Mouse (Mus musculus): ENCODE measurements at regions not wholly inside any gene's neighbourhood (a gene's known extent, or its start where the extent isn't known, plus 50 kb on each side); places are given as distances from the start of the nearest gene placed in this dataset.

DNA sequence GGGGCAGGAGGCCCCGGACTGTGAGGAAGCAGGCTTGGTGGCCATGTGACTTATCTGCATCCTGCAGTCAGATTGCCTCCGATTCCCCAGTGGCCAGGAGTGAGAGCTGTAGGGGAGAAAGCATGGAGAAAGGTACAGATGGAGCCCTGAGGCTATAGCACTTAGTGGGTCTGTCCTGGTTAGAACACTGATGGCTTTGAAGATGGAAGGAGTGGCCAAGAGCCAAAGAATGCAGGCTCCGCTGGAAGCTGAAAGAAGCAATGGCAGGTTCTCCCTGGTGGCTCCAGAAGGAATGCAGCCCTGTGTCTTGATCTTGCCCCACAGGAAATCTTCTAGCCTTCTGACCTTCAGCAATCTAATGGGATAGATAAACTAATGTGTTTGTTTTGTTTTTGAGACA, 926.3 kb downstream of the 4930447A16Rik start:
- Histone ChIP-seq H3K9ac (ENCODE audit: low read length) (no peak overlapping the region), H3K4me2 (ENCODE audit: low read depth, low read length) (no peak overlapping the region), H3K36me3 (ENCODE audit: control insufficient read depth, insufficient read depth, low read length) (no peaks in the 10 kb centered on the region), H3K27me3 (ENCODE audit: control insufficient read depth, insufficient read depth, low read depth, low read length) (no peaks in the 10 kb centered on the region), H3K27ac (ENCODE audit: low read length) (no peak overlapping the region), H3K4me3 (ENCODE audit: low read length) (no peak overlapping the region), H3K4me1 (replicated peaks; ENCODE audit: control insufficient read depth, insufficient read depth, low read length) (no peaks in the 10 kb centered on the region), H3K9me3 (ENCODE audit: control insufficient read depth, low read length) (peaks cover 3% of the 10 kb centered on the region; the same call in 1 of the 2 replicates)
- 70% methylated on average over 3 of the region's 3 CpGs for WGBS
- no peak for ATAC-seq (ENCODE audit: low read depth)

DNA sequence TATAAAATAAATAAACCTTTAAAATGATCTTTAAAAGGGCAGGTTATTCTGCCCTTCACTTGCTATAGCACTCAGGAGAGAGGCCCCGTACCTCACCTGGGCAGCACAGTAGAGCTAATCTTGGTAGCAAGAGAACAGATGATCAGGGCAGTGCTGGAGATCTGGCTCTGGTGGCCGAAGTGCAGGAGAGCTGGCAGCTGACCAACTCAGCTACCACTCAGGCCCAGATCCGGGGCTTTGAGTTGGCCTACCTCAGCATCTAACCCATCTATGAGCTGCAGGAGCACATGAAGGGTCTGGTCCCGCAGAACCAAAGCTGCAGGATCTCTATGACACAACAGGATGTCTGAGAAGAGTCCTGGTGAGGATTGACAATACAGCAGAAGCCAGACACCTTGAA, 928.0 kb downstream of the 4930447A16Rik start:
- no peak overlapping the region for H3K4me2 ChIP-seq (ENCODE audit: low read depth, low read length)
- H3K4me1 ChIP-seq (replicated peaks; ENCODE audit: control insufficient read depth, insufficient read depth, low read length), result no peaks in the 10 kb centered on the region
- no peak overlapping the region for H3K9ac ChIP-seq (ENCODE audit: low read length)
- no peaks in the 10 kb centered on the region for H3K36me3 ChIP-seq (ENCODE audit: control insufficient read depth, insufficient read depth, low read length)
- peaks cover 3% of the 10 kb centered on the region; the same call in 1 of the 2 replicates for H3K9me3 ChIP-seq (ENCODE audit: control insufficient read depth, low read length)
- WGBS, result 69% methylated on average over 4 of the region's 4 CpGs
- no peak for ATAC-seq (ENCODE audit: low read depth)
- H3K27ac ChIP-seq (ENCODE audit: low read length), result no peak overlapping the region
- H3K27me3 ChIP-seq (ENCODE audit: control insufficient read depth, insufficient read depth, low read depth, low read length), result no peaks in the 10 kb centered on the region
- H3K4me3 ChIP-seq (ENCODE audit: low read length), result no peak overlapping the region

GRCm38 (mm10) chr15:38359053-38359452, 933.7 kb downstream of the 4930447A16Rik start:
- ATAC-seq (ENCODE audit: low read depth), result no peak
- 81% methylated on average over 3 of the region's 3 CpGs for WGBS
- no peak overlapping the region for H3K4me3 ChIP-seq (ENCODE audit: low read length)

DNA sequence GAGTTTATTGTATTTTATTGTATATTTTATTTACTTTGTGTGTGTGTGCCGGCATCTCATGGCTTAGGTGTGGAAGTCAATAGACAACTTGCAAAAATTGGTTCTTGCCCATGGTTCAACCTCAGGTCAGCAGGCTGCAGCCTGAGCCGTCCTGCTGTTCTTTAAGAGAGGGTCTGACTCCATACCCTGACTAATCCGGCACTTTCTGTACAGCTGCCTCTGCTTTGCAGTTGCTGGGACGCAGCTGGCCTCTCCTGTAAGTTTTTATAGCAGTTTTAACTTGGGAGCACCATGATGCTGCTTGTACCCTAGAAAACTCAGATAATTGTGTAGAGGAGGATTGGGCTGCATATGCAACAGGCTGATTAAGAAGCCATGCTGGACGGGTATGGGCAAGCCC, 938.2 kb downstream of the 4930447A16Rik start:
- 84% methylated on average over 5 of the region's 5 CpGs for WGBS
- Histone ChIP-seq H3K27ac (ENCODE audit: low read length) (no peak overlapping the region), H3K9me3 (ENCODE audit: control insufficient read depth, low read length) (peaks cover 7% of the 10 kb centered on the region), H3K9ac (ENCODE audit: low read length) (no peak overlapping the region), H3K4me3 (ENCODE audit: low read length) (no peak overlapping the region), H3K27me3 (ENCODE audit: control insufficient read depth, insufficient read depth, low read depth, low read length) (no peaks in the 10 kb centered on the region), H3K36me3 (ENCODE audit: control insufficient read depth, insufficient read depth, low read length) (no peaks in the 10 kb centered on the region), H3K4me2 (ENCODE audit: low read depth, low read length) (no peak overlapping the region), H3K4me1 (replicated peaks; ENCODE audit: control insufficient read depth, insufficient read depth, low read length) (no peaks in the 10 kb centered on the region)
- no peak for ATAC-seq (ENCODE audit: low read depth)

More at GRCm38 (mm10) chr15:38359053-38359452, 933.7 kb downstream of the 4930447A16Rik start:
- H3K27ac ChIP-seq (ENCODE audit: low read length), result no peak overlapping the region
- H3K9me3 ChIP-seq (ENCODE audit: control insufficient read depth, low read length), result peaks cover 7% of the 10 kb centered on the region
- no peaks in the 10 kb centered on the region for H3K4me1 ChIP-seq (replicated peaks; ENCODE audit: control insufficient read depth, insufficient read depth, low read length)
- H3K36me3 ChIP-seq (ENCODE audit: control insufficient read depth, insufficient read depth, low read length), result no peaks in the 10 kb centered on the region
- no peaks in the 10 kb centered on the region for H3K27me3 ChIP-seq (ENCODE audit: control insufficient read depth, insufficient read depth, low read depth, low read length)
- H3K9ac ChIP-seq (ENCODE audit: low read length), result no peak overlapping the region
- no peak overlapping the region for H3K4me2 ChIP-seq (ENCODE audit: low read depth, low read length)

DNA sequence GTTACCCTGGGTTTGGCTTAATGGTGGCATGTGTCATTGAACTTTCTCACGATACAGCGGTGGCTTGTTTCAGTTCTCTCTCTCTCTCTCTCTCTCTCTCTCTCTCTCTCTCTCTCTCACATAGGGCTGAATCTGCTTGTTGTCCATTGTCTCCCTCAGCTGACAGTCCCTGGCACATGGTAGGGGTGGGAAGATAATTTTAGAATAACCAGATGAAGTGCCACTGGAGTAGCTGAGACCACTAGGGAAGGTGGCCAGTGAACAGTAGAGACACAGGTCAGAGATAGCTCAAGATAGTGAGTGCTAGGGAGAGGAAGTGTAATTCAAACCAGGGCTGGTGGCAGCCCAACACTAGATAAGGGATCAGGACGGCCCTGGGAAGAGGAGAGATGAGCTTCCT, 938.7 kb downstream of the 4930447A16Rik start:
- no peak overlapping the region for H3K4me2 ChIP-seq (ENCODE audit: low read depth, low read length)
- no peak overlapping the region for H3K4me3 ChIP-seq (ENCODE audit: low read length)
- H3K9me3 ChIP-seq (ENCODE audit: control insufficient read depth, low read length), result peaks cover 7% of the 10 kb centered on the region
- ATAC-seq (ENCODE audit: low read depth), result no peak
- H3K4me1 ChIP-seq (replicated peaks; ENCODE audit: control insufficient read depth, insufficient read depth, low read length), result no peaks in the 10 kb centered on the region
- H3K27ac ChIP-seq (ENCODE audit: low read length), result no peak overlapping the region
- H3K36me3 ChIP-seq (ENCODE audit: control insufficient read depth, insufficient read depth, low read length), result no peaks in the 10 kb centered on the region
- WGBS, result 67% methylated on average over 3 of the region's 3 CpGs
- H3K27me3 ChIP-seq (ENCODE audit: control insufficient read depth, insufficient read depth, low read depth, low read length), result no peaks in the 10 kb centered on the region
- no peak overlapping the region for H3K9ac ChIP-seq (ENCODE audit: low read length)

DNA sequence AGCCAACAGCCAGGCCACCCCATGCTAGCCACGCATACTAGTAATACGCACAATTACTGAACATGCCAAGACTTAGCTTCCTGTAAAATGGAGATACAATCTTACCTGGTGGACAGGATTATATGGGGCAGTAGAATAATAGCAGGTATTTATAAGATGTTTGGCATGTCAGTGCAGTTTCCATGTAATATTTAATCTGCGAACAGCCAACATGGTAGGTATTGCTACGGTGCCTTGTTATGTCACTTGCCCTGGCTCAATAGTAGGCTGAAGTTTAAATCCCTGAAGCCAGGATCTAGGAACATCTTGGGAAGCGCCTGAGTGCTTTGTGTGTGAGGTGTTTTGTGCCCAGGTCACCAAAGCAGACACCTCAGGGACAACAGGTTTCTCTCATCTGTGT, 942.3 kb downstream of the 4930447A16Rik start:
- no peaks in the 10 kb centered on the region for H3K27me3 ChIP-seq (ENCODE audit: control insufficient read depth, insufficient read depth, low read depth, low read length)
- H3K4me1 ChIP-seq (replicated peaks; ENCODE audit: control insufficient read depth, insufficient read depth, low read length), result no peaks in the 10 kb centered on the region
- no peak overlapping the region for H3K27ac ChIP-seq (ENCODE audit: low read length)
- no peak overlapping the region for H3K4me2 ChIP-seq (ENCODE audit: low read depth, low read length)
- H3K36me3 ChIP-seq (ENCODE audit: control insufficient read depth, insufficient read depth, low read length), result no peaks in the 10 kb centered on the region
- H3K9ac ChIP-seq (ENCODE audit: low read length), result no peak overlapping the region
- no peak for ATAC-seq (ENCODE audit: low read depth)
- no peak overlapping the region for H3K4me3 ChIP-seq (ENCODE audit: low read length)
- H3K9me3 ChIP-seq (ENCODE audit: control insufficient read depth, low read length), result no peaks in the 10 kb centered on the region
- WGBS, result 91% methylated on average over 5 of the region's 5 CpGs

GRCm38 (mm10) chr15:38368291-38368690, 942.9 kb downstream of the 4930447A16Rik start:
- Histone ChIP-seq H3K9me3 (ENCODE audit: control insufficient read depth, low read length) (no peaks in the 10 kb centered on the region), H3K4me1 (replicated peaks; ENCODE audit: control insufficient read depth, insufficient read depth, low read length) (no peaks in the 10 kb centered on the region), H3K36me3 (ENCODE audit: control insufficient read depth, insufficient read depth, low read length) (no peaks in the 10 kb centered on the region), H3K27ac (ENCODE audit: low read length) (no peak overlapping the region), H3K27me3 (ENCODE audit: control insufficient read depth, insufficient read depth, low read depth, low read length) (no peaks in the 10 kb centered on the region), H3K9ac (ENCODE audit: low read length) (no peak overlapping the region), H3K4me2 (ENCODE audit: low read depth, low read length) (no peak overlapping the region), H3K4me3 (ENCODE audit: low read length) (no peak overlapping the region)
- 65% methylated on average over 4 of the region's 4 CpGs for WGBS
- no peak for ATAC-seq (ENCODE audit: low read depth)

DNA sequence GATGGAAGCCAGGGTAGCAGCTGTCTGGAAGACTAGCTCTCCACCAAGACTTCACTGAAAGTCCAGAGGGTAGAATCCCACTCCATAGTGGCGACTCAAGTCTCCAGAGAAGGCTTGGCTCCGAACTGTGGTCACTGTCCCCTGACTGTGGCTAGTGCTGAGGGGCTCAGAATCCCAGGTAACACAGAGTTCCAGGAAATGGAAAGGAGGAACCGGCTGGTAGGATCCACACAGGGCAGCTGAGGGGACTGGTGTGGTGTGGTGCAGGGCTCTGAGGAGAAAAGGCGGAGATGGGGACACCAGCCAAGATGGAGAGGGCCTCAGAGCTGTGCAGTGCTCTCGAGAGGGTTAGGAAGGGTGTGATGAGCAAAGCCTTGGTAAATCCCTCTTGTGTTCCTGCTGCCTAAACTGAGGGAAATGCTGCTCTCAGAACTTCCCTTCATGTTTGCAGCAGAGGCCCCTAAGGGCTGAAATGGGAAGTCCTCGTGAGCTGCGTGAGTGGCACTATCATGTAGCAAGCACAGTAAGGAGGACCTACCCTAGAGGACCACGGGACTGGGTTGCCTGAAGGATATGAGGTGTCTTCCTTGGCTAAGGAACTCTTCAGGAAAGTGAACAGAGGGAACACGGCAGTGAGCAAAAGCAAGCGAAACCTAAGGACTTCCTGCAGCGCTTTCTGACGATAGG, 946.2 kb downstream of the 4930447A16Rik start:
- 70% methylated on average over 12 of the region's 12 CpGs for WGBS
- Histone ChIP-seq H3K36me3 (ENCODE audit: control insufficient read depth, insufficient read depth, low read length) (no peaks in the 10 kb centered on the region), H3K27me3 (ENCODE audit: control insufficient read depth, insufficient read depth, low read depth, low read length) (no peaks in the 10 kb centered on the region), H3K4me1 (replicated peaks; ENCODE audit: control insufficient read depth, insufficient read depth, low read length) (peaks cover 9% of the 10 kb centered on the region), H3K27ac (ENCODE audit: low read length) (no peak overlapping the region), H3K9me3 (ENCODE audit: control insufficient read depth, low read length) (no peaks in the 10 kb centered on the region), H3K4me2 (ENCODE audit: low read depth, low read length) (no peak overlapping the region), H3K4me3 (ENCODE audit: low read length) (no peak overlapping the region), H3K9ac (ENCODE audit: low read length) (no peak overlapping the region)
- no peak for ATAC-seq (ENCODE audit: low read depth)

- H3K27me3 ChIP-seq (ENCODE audit: control insufficient read depth, insufficient read depth, low read depth, low read length), result no peaks in the 10 kb centered on the region
- H3K27ac ChIP-seq (ENCODE audit: low read length), result peak overlapping the region; percentile 68
- 4% methylated on average over 21 of the region's 21 CpGs for WGBS
- H3K4me3 ChIP-seq (ENCODE audit: low read length), result peak overlapping the region; percentile 30
- peak; percentile 92 for ATAC-seq (ENCODE audit: low read depth)
- H3K9me3 ChIP-seq (ENCODE audit: control insufficient read depth, low read length), result no peaks in the 10 kb centered on the region
- H3K4me2 ChIP-seq (ENCODE audit: low read depth, low read length), result peak overlapping the region; percentile 54
- no peaks in the 10 kb centered on the region for H3K36me3 ChIP-seq (ENCODE audit: control insufficient read depth, insufficient read depth, low read length)
- peak overlapping the region; percentile 49; the same call in 1 of the 2 replicates for H3K9ac ChIP-seq (ENCODE audit: low read length)
- peaks cover 9% of the 10 kb centered on the region for H3K4me1 ChIP-seq (replicated peaks; ENCODE audit: control insufficient read depth, insufficient read depth, low read length)
These were observed 948.4 kb downstream of the 4930447A16Rik start for GRCm38 (mm10) chr15:38373797-38374196.

Measured in lung, embryonic 16.5 days (tissue).